Comparison of ENCODE assay signal across 15 mouse cellular contexts in genomic region chr15:79429527-79429926, GRCm38 (mm10).
"Had no signal": no experiment of that assay in that cellular context is flagged by ENCODE, and none has a peak within 500 bp of the region (broad histone marks: within the 10 kb centered on the region; RNA-seq: fewer than 3 reads in every experiment).

No protein-coding gene starts in this region.

- H3K9ac ChIP-seq: neural tube, embryonic 15.5 days; stomach, embryonic 15.5 days had no signal

- DNase-seq: retina, postnatal 1 day; right cerebral cortex, adult 18-20 months; right cerebral cortex, postnatal 14 days; right cerebral cortex, postnatal 25 days; right cerebral cortex, postnatal 4 days; spleen, adult 18-20 months; thymus, adult 18-20 months; thymus, adult 2 months; thymus, postnatal 14 days; thymus, postnatal 25 days; thymus, postnatal 36 days; thymus, postnatal 4 days had no signal

- H3K27ac ChIP-seq: neural tube, embryonic 15.5 days; stomach, embryonic 15.5 days; stomach, postnatal 0 days had no signal

- H3K9me3 ChIP-seq: neural tube, embryonic 15.5 days; stomach, embryonic 15.5 days had no signal

- H3K4me1 ChIP-seq: stomach, embryonic 15.5 days had no signal

- H3K4me2 ChIP-seq: neural tube, embryonic 15.5 days; stomach, embryonic 15.5 days had no signal

- H3K4me3 ChIP-seq: neural tube, embryonic 15.5 days; stomach, embryonic 15.5 days had no signal

- H3K27me3 ChIP-seq: neural tube, embryonic 15.5 days; stomach, embryonic 15.5 days had no signal
